Mouse (Mus musculus) cerebellum, postnatal 25 days (tissue): Measurements from ENCODE around the gene Ddi2.
"Not testable (repeated sequence)": the region's sequence is repeated elsewhere in the genome, so short reads cannot be mapped to it uniquely, and the experiment has no call there.

ENCODE experiments used
- DNase-seq, 2 experiments: peaks; one replicate each; pipeline ENCODE4 v3.0.0; 2021; ENCODE audit warnings: mixed read lengths in 2 of 2

Gene Ddi2

DNA sequence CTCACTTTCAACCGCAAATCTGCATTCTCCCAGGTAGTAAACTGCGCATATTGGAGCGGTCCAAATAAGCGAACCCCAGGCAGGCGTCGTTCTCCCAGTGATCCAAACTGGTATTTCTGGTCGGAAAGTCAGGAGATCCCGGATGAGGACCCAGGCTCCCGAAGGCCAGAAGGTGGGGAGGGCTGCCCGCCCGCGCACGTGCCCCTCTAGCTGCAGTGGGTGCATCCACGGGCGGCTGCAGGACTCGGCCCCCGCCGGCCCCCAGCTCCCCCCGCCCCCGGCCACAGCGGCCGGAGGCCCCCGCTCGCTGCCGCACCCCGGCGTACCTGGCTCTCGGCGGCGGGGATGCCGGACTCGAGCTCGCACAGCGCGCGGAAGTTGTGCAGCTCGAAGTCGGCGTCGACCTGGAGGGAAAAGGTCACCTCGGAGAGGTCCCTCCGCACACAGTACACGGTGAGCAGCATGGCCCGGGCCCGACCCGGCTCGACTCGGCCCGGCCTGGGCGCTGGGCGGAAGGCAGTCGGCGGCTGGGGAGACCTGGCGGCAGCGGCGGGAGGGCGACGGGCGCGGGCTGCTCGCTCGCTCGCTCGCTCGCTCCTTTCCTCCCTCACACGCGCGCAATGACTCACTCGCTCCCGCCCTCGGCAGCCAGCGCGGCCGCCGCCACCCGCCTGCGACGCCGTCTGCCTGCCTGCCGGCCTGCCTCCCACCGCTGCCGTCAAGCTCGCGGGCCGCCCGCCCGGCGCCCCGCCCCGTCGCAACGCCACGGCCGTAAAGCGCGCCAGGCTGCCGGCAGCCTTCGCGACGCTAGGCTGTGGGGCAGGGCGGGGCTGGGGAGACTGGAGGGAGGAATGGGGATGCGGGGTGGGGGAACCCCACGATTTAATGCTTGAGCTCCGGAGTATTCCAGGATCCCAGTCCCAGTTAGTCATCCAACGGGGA, at the start of gene Ddi2:
TSS of gene Ddi2 (minus strand) at position 689 of the 942 bp plus-strand sequence.
- DNase-seq, result peak; percentile 96 to 98

- not testable (repeated sequence) for DNase-seq
Observed at GRCm38 (mm10) chr4:141773019-141773418, 49.8 kb upstream of the Ddi2 start.

GRCm38 (mm10) chr4:141771823-141772222, 48.6 kb upstream of the Ddi2 start:
- DNase-seq, result no peak

- DNase-seq, result no peak
Observed at GRCm38 (mm10) chr4:141769501-141770160, 46.4 kb upstream of the Ddi2 start.

- peak; percentile 79 to 81 for DNase-seq
Observed at GRCm38 (mm10) chr4:141767353-141768036, 44.3 kb upstream of the Ddi2 start.

GRCm38 (mm10) chr4:141766668-141767352, 43.6 kb upstream of the Ddi2 start:
- DNase-seq, result peak; percentile 25 to 30

GRCm38 (mm10) chr4:141766316-141766667, 43.1 kb upstream of the Ddi2 start:
- DNase-seq, result no peak

DNA sequence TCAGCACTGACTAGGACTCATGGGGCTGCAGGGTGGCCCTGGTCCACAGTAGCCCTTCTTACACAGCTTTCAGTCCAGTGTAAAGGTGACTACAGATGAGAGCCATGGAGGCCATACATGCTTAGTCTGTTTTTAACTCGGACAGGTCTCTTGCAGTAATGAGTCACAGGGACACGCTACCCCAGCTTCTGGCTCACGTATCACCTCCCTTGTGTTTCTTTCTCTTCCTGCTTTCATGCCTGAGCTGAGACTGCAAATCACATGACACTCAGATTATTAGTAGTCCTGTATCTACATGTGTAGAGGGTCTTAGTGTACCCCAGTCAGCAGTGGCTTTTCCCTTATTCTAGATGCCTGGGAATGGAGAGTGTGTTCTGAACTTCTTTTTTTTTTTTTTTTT, 41.8 kb upstream of the Ddi2 start:
- DNase-seq, result no peak

DNA sequence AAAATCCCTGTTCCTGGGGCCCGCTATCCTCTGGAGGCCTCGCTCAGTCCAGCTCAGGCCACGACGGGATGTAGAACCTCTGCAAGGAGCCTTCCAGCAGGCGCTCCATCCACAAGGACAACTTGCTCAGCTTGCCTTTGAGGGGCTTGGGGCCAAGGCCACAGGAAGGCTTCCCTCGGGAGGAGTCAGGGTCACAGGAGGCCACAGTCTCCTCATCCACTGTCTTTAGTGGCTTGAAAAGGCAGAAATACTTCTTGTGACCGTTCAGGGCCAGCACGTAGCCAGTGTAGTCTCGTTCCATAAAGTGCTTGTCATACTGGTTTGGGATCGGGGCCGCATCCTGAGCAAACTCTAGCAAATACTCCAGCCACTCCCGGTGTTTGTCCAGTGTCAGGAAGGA, 40.3 kb upstream of the Ddi2 start:
- DNase-seq, result no peak

- no peak for DNase-seq
Observed at GRCm38 (mm10) chr4:141762102-141762598, 38.9 kb upstream of the Ddi2 start.

GRCm38 (mm10) chr4:141760942-141761341, 37.7 kb upstream of the Ddi2 start:
- no peak for DNase-seq

DNA sequence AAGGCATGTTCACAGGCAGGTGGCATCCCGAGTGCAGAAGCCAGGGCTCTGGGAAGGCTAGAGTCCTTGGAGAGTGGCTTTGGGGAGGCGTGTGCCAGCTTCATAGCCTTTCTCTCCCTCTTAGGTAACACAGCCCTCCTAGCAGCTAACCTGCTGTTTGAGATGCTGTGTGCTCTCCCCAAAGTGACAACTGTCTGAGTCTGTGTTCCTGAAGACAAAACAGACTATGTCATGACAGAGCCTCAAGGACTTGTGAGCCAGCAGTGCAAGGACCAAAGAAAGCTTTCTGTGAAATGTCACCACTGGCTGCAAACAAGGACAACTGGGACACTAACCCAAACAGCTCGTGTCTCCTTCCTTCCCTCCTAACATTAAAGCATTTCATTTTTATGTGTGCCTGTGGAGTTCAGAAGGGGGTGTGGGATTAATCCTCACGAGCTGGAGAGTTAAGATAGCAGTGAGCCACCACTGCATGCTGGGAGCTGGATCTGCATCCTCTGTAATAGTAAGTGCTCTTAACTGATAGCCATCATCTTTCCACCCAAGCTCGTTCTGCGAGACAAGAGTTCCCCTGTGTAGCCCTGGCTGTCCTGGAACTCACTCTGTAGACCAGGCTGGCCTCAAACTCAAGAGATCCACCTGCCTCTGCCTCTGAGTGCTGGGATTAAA, 35.8 kb upstream of the Ddi2 start:
- no peak for DNase-seq

GRCm38 (mm10) chr4:141757124-141757523, 33.9 kb upstream of the Ddi2 start:
- DNase-seq, result no peak

GRCm38 (mm10) chr4:141755375-141755930, 32.2 kb upstream of the Ddi2 start:
- no peak for DNase-seq

DNA sequence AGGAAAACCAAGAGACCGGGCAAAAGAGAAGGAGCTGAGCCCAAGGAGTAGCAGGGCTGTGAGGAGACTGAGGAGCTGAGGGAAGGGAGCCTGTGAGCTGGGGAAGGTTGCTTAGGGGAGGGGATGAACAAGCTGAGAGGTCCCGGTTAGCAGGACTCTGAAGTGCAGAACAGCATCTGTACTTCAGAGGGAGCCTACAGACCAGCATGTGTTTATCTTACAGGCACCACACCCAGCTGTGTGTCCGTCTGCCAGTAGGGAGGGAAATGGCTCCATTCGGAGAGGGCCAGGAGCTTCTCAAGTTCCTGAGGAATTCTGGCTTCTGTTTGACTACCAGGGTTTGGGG, 28.8 kb upstream of the Ddi2 start:
- DNase-seq, result no peak

DNA sequence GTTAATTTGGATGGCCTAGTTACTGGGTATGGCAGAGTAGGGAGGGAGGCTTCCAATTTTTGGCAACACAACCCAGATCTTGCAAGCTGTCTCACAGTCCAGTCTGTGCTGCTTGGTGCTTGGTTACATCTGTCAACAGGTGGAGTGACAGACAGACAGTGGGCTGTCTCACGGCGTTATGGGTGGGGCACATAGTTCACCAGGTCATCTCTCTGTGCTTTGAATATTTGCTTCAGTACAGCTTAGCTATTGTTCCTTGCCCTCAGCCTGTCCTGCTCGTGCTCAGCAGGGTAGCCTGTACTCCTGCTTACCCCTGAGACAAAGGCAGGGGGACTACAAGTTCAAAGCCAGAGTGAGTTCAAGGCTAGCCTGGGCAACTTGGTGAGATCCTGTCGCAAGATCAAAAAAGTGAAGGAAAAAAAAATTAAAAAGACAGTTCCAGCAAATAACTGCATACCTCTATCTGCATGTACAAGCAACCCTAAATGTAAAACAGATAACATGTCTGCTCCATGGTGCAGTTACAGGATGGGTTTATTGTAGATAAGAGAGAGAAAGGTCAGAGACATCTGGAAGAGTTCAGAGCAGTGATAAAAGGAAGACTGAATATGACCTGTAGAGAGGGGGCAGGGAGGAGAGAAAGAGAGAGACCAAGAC, 28.3 kb upstream of the Ddi2 start:
- no peak for DNase-seq

GRCm38 (mm10) chr4:141750826-141751225, 27.6 kb upstream of the Ddi2 start:
- no peak for DNase-seq

GRCm38 (mm10) chr4:141749557-141749956, 26.3 kb upstream of the Ddi2 start:
- no peak for DNase-seq

DNA sequence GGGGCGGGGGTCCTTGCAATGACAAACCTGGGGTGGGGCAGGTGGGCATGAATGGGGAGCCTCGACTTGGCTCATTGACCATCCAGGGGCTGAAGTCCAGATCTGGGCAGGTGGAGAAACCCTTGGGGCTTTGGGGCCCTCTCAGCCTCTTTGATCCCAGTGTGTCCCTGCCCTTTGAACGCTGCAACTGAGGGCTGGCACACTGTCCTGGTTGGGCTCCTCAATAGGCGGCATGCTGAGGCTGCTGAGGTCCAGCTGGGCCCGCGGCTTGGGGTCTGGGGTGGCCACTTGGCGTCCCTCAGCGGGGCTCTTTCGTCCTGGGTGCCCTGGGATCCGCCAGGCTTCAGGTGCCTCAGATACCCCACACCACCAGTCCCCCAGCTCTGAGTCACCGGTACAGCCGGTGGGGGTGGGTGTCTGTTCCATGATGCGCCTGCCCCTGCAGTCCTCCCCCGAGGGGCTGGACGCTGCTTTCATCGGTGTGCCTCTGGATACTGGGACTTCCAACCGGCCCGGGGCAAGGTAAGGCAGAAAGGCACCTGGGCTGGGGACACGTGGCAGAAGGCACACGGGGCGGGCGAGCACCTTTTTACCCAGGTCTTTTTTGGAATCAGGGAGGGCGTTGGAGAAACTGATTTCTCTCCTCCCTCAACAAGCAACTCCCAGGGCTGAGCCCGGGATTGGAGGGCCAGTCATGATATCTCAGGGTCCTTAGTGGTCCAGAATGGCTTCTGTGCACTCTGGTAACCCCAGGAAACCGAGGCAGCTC, 23.5 kb upstream of the Ddi2 start, which contains the start of gene Agmat:
TSS of gene Agmat (plus strand) at position 95 of the 769 bp plus-strand sequence.
- DNase-seq, result no peak

GRCm38 (mm10) chr4:141742381-141742780, 19.2 kb upstream of the Ddi2 start:
- no peak for DNase-seq
